Mouse (Mus musculus) heart, postnatal 4 days (tissue): ENCODE data around the gene Dnah14. TPM values are rescaled to one million over a fixed set of nuclear protein-coding genes. Genes with fewer than 3 reads are reported as not detected.

Source experiments
- DNase-seq: peaks from one replicate; pipeline ENCODE4 v3.0.0; 2021
- total RNA-seq, 2 experiments: library from RNA; stranded (reverse); gene quantifications; 2 replicates each; pipeline ENCODE4 v1.2.3; 2021

Gene Dnah14
- total RNA-seq, result not detected

DNA sequence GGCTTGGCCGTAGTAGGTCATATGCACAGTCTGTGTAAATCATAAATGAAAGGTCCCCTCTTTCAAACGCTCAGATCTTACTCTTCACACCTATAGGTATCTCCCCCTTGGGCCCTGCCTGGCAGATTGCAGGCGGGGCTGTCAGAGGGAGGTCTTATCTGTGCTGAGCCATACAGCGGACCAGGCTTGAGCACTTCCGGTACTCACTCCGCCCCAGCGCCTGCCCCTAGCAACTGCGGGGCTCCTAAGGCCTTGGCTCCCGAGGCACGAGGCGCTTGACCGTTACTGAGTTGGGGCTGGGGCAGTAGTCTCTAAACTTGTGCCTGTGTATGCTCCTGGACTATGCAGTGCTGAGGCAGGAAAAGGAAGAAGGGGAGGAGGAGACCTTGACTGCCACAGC lies at the start of gene Dnah14:
Gene Dnah14 (plus strand): TSS at position 238 of the 400 bp plus-strand sequence.
- no peak for DNase-seq

DNA sequence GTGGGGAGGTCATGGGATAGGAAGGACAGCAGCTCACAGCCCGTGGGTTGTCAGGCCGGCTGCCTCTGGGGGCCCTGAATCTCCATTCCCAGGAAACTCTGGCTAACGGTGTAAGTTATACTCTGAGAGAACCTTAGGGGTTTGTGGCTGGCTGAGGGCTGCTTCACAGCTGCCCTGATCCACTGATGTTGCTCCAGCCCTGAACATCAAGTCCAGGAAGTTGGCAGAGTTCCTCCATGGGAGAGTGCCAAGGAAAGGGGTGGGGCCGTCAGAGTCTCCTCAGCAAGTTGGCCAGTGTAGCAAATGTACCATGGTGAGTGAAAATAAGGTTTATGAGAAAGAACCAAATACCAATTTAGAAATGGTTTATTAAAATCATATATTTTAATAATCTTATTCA lies 47.0 kb upstream of the Dnah14 start:
- DNase-seq, result peak; percentile 90

DNA sequence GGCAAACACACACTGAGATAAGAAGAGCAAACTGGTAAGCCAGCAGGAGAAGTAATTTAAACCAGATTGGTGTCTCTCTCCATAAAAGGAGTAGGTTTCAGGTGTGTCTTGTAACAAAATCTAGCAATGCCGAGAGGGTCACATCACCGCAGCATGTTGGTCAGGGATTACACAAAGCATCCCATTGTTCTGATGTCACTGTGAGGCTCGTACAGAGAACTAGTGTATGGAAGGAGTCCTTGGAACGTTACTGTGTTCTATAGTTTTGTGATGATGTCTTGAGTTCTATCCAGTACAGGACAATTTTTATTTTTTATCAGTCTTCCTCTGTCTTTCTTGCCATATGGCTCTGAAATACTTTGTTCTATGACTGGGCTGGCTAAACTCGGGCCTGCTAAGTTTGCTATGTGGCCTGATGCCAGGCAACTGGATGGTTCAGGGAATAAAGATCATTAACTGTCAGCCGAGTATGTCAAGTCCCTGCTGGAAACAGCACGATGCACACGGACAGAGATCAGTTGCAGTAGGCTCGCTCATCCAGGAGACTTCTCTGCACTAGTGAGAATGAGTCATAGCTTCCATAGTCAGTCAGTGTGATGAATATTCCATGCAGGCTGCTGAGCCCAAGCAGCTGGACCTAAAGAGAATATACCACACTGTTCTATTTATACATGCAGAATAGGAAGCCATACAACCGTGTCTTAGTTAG lies 41.0 kb upstream of the Dnah14 start:
- DNase-seq, result peak; percentile 22

DNA sequence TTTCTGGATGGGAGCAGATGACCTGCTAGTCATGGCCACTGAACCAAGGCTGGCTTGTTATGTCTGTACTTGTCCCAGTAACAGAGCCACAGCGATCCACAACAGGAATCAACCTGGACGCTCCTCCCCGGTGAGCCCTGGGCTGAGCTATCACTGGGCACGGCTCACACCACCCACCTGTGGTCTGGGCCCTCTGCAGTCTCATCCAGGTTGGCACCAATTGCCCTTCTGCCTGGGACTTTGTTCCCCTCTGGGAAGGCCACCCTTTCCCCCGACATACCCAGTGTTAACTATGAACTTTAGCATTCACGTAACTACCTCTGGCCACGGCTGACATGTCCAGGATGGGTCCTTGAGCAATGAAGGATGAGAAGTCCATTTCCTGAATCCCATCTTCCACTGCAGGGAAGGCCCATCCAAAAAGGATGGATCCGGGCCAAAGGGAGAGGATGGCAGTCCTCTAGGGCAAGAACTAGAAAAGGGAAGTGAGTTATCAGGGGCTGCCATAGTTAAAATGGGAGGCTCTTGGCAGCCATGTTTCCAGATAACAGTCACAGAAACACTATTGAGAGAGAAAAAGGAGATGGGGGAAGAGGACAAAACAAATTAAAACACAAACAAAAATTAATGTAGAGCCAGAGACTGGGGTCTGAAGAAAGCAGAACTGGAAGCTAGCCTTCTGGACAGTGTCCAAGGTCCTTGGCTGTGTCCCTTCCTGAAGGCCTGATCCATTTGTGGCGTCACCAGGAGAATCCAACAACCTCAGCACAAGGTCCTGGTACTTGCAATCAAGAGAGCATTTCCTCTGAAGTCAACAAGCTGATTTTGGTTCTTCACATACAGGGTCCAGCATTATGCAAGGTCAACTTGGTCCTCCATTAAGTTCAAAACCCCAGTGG lies 38.5 kb upstream of the Dnah14 start:
- no peak for DNase-seq

DNA sequence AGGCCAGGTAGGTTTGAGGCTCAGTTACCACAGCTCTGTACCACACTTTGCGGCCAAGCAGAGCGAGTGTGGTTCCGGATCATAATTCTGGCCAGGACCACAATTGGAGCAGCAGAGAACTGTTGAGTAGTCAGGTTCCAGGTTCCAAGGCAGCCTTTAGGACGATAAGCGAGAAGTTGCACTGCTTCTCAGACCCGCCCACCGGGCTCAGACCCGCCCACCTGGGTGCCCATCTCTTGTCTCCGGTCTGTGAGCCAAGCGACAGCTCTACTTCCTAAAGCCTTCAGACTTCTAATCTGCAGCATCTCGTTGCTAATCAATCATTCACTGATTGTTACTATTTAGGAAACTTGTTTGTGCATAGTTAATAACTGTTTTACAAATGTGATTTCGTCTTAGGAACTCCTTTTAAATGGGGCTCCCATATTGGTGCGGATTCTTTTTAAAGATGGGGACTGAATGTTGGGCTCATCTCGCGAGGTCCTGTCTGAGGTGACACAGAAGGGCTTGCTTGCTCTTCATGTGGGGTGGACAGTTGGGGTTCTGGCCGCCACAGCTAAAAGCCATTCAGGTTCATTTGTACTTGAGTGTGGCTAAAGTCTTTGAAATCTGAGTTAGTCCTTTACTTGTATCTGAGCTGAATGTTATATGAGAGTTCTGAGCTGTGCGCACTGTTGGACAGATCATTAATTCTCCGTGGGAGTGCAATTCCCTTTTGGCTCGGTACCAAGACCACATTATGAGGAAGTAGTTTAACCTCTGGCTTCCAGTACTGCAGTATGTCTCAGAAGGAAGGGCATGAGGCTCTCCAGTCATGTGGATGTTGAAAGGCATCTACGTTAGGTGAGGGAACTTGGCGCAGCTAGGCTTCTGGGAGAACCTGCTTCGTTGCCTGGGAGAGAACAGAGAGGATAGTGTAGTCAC lies 36.3 kb upstream of the Dnah14 start:
- no peak for DNase-seq

DNA sequence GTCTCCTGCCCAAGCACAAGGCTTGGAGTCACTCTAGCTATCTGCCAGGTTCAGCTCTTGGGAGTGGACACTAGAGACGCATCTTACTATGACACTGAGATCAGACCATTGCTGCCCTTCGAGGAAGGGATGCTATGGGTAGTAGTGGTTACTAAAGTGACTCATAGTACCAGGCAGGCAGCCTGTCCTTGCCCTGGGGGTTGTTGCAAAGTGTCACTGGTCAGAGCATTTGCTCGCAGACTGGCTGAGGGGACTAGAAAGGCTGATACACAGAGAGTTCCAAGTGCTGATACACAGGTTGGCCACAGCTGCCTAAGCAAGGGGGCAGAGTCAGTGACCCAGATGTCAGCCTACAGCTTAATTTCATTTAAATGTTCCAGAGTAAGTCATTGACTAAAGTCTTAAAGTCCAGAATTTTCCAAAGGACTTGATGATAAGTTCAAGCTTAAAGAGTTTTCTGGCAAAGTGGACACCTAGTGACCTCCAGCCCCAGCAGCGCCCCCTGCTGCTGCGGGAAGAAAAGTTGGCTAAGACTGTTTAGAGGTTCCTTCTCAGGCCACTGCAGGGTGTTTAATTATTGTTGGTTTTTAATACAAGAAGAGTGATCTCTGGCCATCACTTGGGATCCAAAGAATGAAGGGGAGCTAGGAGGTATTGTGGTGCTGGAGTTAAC lies 32.5 kb upstream of the Dnah14 start:
- peak; percentile 55 for DNase-seq

DNA sequence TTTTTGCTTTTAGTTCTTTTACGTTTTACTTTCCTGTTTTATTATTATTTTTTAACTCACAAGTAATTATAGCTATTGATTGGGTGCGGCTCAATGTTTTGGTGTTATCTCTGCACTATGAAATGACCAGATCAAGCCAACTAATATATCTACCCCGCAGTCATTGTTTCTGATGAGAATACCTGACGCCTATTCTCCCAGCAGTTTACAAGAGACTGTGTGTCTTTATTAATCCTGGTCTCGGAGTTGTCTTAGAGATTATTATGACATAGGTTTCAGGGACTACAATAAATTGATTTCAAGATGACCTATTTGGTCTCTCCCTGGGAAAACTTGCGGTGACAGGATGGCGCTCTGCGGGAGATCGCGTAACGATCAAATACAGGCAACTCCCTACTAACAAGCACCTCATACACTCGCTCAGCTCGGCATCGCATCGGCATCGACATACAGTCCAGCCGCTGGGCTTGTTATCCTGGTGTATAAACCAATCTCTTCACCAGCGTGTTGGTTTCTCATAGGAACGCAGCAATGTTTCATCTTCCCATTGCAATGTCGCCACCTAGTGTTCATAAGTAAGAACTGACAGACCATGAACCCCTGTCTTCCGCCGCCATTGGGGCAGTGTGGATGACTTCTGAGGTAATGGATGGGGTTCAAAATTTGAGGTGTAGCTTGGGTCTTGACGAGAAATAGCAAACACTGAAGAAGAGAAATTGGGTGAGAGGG lies 31.2 kb upstream of the Dnah14 start:
- peak; percentile 73 for DNase-seq

DNA sequence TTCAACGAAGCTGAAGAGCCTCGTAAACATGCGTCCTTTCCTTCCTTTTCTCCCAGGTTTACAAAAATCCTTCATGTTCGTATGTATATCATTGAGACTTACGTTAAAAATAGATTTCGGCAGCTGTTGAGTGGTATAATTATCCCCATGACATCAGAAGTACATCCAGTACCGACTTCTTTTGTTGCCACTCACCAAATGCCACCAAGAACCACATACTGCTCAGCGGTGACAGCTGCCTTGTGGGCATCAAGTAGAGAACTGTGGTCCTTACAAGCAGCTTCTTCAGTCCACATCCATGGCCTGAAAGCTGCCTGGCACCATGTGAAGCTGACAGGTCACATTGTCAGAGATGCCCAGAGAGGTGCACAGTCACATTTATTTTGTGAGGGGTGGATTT lies 26.4 kb upstream of the Dnah14 start:
- no peak for DNase-seq

DNA sequence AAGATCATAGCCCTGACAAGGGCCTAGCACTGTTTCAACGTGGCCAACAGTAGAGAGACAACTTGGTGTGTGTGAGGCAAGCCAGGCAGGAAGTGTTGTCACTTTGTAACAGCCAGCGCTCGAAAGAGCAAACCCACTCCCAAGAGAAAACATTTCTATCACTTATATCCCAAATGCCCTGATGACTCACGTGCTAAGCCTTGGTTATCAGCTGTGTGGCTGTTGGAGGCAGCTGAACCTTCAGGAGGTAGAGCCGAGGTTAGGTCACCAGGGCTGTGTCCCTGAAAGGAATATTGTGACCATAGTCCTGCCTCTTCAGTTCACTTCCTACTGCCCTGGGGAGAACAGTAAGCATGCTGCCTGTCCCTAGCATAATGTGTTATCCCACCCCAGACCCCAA lies 25.5 kb upstream of the Dnah14 start:
- DNase-seq, result no peak

DNA sequence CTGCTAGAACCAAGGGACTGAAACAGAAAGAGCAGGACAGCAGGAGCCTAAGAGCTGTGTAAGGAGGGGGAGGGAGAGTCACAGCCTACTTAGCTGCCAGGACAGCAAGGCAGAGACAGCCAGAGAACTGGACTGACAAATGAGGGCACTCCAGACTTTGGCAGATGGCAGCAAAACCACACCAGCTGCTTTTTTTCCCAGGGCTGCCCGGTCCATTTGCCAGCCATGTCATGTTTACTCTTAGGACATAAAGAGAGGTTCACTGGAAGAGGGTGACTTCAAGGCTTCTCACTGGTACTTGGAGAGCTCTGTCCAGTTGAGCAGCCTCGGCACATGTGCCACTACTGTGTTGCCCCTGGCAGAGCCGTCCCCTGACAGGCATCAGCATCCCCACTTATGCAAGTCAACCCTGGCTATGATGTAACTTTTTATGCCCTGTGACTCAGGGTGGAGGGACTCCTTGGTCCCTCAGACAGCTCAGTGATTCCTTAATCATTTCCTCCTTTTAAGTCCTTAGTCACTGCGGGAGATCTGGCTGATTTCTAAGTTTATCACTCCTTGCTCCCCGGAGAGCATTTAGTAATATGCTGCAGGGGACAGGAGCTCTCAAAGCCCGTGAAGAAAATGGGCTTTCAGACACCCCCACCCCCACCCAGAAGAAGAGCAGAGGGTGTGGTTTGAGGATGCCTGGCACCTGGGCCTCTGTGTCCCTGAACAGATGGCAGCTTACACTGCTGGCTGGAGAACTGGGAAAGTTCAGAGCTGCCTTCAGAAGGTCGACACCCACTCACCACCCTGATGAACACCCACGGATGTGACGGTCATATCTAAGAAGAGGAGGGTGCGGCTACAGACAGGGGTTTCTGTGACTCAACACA lies 23.6 kb upstream of the Dnah14 start:
- DNase-seq, result no peak

DNA sequence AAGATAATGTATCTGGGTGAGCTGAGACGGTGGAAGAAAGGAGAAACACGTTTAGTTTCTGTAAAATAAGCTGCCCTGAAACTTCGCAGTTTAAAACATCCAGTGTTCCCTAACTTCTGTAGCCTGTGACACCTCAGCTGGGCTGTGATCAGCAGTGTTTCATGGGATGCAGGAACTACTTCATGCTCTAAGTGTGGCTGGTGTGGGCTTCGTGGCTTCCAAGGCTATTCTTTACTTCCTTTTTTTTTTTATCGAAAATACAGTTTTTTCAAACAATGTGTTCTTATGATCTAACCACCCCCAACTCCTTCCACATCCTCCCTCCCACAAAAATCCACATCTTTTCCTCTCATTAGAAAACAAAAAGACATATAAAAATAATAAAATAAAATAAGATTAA lies 20.9 kb upstream of the Dnah14 start:
- no peak for DNase-seq

DNA sequence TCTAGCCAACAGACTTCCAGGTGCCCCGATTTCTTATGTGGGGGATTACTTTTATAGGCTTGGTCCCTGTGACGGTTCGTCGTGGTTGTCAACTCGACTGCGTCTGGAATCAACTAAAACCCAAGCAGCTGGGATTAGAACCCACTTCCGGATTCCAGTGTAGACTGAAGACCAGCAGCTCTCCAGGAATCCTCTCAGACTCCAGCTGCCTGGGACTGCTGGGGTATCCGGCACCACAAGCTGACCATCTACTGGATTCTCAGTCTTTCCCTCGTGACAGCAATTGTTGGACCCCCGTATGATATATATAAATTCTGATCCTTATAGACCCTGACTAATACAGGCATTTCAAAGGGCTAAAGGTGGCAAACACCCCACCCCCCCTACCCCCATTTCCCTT lies 16.7 kb upstream of the Dnah14 start:
- DNase-seq, result no peak

DNA sequence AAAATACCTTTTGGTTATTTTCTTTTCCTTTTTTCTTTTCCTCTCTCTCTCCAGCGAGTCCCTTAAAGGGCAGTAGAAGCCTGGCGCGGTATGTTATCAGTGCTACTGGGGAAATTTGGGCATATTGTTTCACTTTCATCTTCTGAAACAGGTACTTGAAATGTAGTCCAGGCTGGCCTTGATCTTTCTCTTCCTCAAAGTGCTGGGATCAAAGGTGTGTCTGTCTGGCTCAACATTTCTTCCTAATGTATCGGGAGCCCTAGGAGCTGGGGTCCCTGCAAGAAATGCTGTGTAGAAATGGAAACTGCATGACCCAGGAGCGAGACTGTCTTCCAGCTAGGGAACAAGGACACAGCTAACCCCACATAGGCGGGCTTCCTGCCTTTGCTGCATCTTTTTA lies 16.0 kb upstream of the Dnah14 start:
- DNase-seq, result no peak

DNA sequence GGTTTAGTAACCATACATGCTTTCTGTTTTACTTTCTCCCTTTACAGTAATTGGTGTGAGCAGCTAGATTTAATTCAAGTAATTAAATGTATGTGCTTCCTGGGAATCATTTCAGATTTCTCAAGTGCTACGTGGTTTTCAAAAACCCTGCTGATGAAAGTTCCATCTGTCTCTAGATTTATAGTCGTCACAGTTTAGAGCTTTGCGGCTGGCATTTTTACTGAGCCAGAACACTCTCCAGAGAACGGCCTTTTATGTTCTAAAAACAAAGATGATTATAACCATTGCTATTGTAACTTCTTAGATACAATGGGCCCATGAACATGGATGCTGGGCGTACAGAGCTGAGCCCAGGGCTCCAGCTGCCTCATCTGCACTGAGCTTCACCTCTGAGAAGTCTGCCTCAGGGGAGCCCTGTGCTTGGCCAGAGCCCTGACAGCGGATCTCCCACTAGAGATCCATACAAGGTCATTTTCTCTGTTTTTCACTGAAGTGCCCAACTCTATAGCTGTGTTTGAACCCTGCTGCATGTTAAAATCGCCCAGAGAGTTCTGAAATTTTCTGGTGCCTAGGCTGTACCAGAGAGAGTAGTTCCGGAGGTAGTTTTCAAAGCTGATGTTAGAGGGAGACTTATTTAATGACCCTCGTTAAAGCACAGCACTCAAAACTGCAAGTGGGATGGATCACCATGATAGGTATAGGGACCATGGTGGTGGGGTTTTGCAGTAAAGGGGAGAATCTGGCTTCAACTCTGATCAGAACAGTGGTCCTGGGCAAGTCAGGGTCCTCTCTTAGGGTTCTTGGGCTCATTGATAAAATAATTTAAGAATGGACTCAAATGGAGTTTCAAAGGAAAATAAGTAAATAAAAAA lies 15.2 kb upstream of the Dnah14 start:
- DNase-seq, result no peak

DNA sequence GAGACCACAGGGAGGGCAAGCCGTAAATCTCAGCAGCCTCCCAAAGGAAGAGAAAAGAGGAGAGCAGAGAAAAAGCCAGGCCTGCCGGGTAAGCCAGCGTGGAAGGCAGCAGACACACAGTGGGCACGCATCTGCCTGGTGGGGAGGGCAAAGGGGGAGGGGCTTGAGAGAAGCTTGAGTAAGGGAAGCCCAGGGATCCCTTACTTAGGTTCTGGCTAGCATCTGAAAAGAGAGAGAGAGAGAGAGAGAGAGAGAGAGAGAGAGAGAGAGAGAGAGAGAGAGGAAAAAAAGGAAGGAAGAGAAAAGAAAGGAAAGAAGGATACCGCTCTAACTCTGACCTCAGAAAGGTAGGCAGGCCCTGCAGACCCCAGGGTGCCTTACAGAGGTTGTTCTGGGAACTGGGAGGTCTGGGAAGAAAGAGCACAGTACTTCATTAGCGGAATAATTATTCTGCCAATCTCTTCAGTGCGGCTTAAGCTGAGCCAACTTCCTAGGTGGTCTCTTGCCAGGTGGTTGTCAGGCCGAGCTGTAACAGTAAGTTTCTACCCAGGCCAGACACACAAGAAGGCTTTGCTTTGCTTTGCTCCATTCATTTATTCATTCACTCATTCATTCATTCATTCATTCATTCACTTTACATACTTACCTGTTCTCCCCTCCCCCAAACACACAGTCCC lies 14.5 kb upstream of the Dnah14 start:
- DNase-seq, result no peak

DNA sequence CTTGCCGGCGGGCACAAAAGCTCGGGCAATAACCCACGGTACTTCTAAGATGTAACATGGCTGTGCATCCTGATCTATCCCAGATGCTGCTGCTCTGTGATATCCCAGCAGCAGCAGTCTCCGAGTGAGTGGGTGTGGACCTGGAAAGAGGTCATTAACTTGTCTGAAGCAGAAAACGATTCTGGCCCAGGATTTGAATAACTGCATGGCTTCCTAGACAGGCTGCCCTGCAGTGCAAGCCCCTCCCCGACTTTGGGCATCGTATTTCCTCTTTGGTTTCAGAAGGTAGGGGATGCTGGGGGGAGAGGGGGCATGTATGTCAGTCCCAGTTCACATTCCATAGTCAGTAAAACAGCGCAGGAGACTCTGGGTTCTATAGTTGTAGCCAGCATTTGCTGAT lies 6.9 kb upstream of the Dnah14 start:
- no peak for DNase-seq

DNA sequence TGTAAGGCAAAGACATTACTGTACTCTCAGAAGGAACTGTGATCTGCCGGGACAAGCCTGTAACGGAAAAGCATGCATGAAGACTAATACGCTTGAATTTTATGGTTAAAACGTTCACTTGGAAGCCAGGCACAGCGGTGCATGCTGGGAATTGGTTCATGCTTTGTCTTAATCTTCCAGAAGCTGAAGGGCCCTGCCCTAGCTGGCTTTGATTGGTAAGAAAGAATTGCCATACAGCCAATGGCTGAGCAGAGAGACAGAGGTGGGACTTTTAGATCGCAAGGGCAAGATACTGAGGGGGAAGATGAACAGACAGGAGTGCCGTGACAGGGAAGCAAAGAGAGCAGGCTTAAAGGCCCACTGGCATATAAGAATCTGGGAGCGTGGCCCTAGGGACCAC lies 6.8 kb downstream of the Dnah14 start:
- DNase-seq, result no peak

DNA sequence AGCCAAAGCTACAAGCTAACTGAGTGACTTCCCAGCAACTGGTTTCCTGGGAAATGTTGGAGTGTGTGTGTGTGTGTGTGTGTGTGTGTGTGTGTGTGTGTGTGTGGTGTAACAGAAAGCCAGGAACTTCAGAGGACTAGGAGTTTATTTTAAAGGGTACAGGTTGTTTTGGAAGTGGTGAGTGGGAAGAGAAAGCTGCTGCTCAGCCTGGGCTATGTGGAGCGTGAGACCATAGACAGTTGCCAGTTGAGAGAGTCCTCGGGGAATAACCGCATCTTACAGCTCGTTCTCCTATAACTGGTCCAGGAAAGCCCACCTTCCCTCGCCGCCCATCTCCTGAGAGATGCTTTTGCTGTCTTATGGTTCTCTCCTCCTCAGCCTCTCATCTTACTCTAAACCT lies 12.8 kb downstream of the Dnah14 start:
- DNase-seq, result no peak

DNA sequence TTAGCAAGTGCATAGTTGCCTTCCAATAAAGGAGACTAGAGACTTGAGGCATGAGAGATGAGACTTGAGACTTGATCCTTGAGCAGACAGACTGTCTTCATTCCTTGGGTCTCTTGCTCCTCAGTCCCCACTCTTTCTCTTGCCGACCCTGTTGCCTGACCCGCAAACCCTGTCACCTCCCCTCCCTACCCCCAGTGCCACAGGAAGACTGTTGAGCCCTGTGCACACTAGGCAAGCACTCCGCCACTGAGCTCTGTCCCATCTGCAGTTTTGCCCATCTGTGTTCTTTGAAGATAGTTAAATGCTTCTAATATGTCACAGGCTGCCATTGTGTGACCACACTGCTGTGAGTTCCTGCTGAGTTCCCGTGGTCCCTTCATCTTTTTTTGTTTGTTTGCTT lies 23.0 kb downstream of the Dnah14 start:
- no peak for DNase-seq
